Mouse (Mus musculus) small intestine, adult 2 months (tissue): ENCODE results near the gene E2f6.

Experiments used
- CTCF ChIP-seq: fragments of 200-500 bp; IDR thresholded peaks from 2 replicates; pipeline ENCODE4 v1.5.1; 2012; ENCODE audit warnings: low read depth, mild to moderate bottlenecking, control low read depth, inconsistent platforms, low read length, moderate library complexity, mixed read lengths; ENCODE audit not compliant: insufficient replicate concordance, insufficient read length; ENCODE audit errors: extremely low read depth
- POLR2A ChIP-seq: fragments of 200-500 bp; IDR thresholded peaks from 2 replicates; pipeline ENCODE4 v1.6.1; 2012; ENCODE audit warnings: low read depth, mild to moderate bottlenecking, control low read depth, inconsistent platforms, low read length, moderate library complexity

- TF ChIP-seq POLR2A (no peak), CTCF (no peak)
Observed at GRCm38 (mm10) chr12:16778523-16778922, 32.2 kb upstream of the E2f6 start.
